Mouse (Mus musculus) lung, adult 2 months (tissue): ENCODE data around the gene Dock1.

Experiments used
- CTCF ChIP-seq: fragments of 200-500 bp; IDR thresholded peaks from 2 replicates; pipeline ENCODE4 v1.5.1; 2011; ENCODE audit warnings: mild to moderate bottlenecking, low read length, control low read depth; ENCODE audit not compliant: insufficient read depth
- POLR2A ChIP-seq: fragments of 200-500 bp; IDR thresholded peaks from 2 replicates; pipeline ENCODE4 v1.6.1; 2011; ENCODE audit warnings: low read depth, mild to moderate bottlenecking, control low read depth, low read length, borderline replicate concordance; ENCODE audit errors: extremely low read depth

DNA sequence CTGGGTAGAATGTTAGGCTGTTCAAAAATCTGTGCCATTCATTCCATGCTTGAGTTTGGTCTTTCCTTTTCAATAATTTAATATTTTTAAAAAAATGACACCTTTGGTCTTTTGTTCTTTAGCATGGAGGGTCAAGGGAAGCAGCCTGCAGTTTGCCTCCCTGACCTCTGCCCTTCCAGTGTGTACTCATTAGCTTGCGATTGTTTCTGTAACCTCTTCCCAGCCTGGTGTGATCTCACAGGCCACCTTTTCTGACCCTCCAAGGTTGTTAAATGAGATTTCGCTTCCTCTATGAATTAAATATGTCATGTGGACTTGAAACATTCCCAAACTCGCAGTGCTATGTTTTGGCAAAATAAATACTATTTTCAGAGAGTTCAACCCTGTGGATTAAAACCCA is 151.6 kb downstream of the Dock1 start:
- no peak for TF ChIP-seq CTCF
- no peak for TF ChIP-seq POLR2A
